Mouse (Mus musculus) heart, embryonic 16.5 days (tissue): ENCODE data around the gene Tubb4b. TPM values are rescaled to one million over a fixed set of nuclear protein-coding genes. Genes with fewer than 3 reads are reported as not detected.
A peak's percentile ranks its signal among the peaks of the same experiment; 100 is the strongest.

Experiments
- ATAC-seq: fragments of 200-750 bp; cut with Nextera tagmentation; replicated peaks from 2 replicates; pipeline ENCODE4 v1.8.0; 2017; ENCODE audit warnings: moderate number of reproducible peaks; ENCODE audit not compliant: insufficient read depth, low FRiP score; ENCODE audit errors: extremely low read depth
- H3K27ac ChIP-seq: fragments of 300-500 bp; sonication (generic); 2 replicates; pipeline ENCODE4 v1.5.1; 2014; ENCODE audit warnings: mild to moderate bottlenecking, low read length, control low read depth, moderate library complexity
- H3K27me3 ChIP-seq: fragments of 300-500 bp; sonication (generic); 2 replicates; pipeline ENCODE4 v1.6.1; 2014; ENCODE audit warnings: low read length, mixed read lengths; ENCODE audit not compliant: control insufficient read depth, insufficient read depth
- H3K36me3 ChIP-seq: fragments of 300-500 bp; sonication (generic); 2 replicates; pipeline ENCODE4 v1.6.1; 2014; ENCODE audit not compliant: control insufficient read depth, insufficient read depth
- H3K4me1 ChIP-seq: fragments of 300-500 bp; sonication (generic); 2 replicates; pipeline ENCODE4 v1.6.1; 2014; ENCODE audit warnings: low read length, mixed read lengths; ENCODE audit not compliant: control insufficient read depth, insufficient read depth
- H3K4me2 ChIP-seq: fragments of 300-500 bp; sonication (generic); 2 replicates; pipeline ENCODE4 v1.6.1; 2014; ENCODE audit warnings: low read depth, mild to moderate bottlenecking, control low read depth, low read length
- H3K4me3 ChIP-seq: fragments of 300-500 bp; sonication (generic); 2 replicates; pipeline ENCODE4 v1.5.1; 2014; ENCODE audit warnings: mild to moderate bottlenecking, control low read depth, low read length
- H3K9ac ChIP-seq: fragments of 300-500 bp; sonication (generic); 2 replicates; pipeline ENCODE4 v1.6.1; 2014; ENCODE audit warnings: low read length, control low read depth
- H3K9me3 ChIP-seq: fragments of 300-500 bp; sonication (generic); replicated peaks from 2 replicates; pipeline ENCODE4 v1.6.1; 2016; ENCODE audit warnings: low read length; ENCODE audit not compliant: control insufficient read depth
- WGBS: fragments of 180-500 bp; shearing (Covaris S2); extraction: QIAGEN DNeasy Blood & Tissue Kit; methylation state at CpG from one replicate; pipeline ENCODE4 v1.1.7; 2014; 5-methylcytosine and 5-hydroxymethylcytosine counted together
- polyA plus RNA-seq: library from polyadenylated mRNA; unstranded; fragments of >200 nt; fragmentation: Nextera tagmentation; extraction: Ambion mirVana; gene quantifications from 2 replicates; pipeline ENCODE4 v1.2.1, GENCODE M21; 2015

The Tubb4b gene
- polyA plus RNA-seq, 1 experiment from 2014 or later: 482 TPM

- no peaks in the 10 kb centered on the region for H3K9me3 ChIP-seq
- H3K27ac ChIP-seq: peak overlapping the region; percentile 54
- WGBS: 41% methylated on average over 6 of the region's 6 CpGs
- no peak for ATAC-seq
- no peaks in the 10 kb centered on the region for H3K27me3 ChIP-seq
- H3K4me3 ChIP-seq: no peak overlapping the region
- no peak overlapping the region for H3K9ac ChIP-seq
- H3K4me2 ChIP-seq: peak overlapping the region; percentile 31; the same call in 1 of the 2 replicates
- H3K4me1 ChIP-seq: peaks cover 32% of the 10 kb centered on the region
- no peaks in the 10 kb centered on the region for H3K36me3 ChIP-seq
These were observed 47.9 kb downstream of the Tubb4b start for GRCm38 (mm10) chr2:25176573-25176972.

DNA sequence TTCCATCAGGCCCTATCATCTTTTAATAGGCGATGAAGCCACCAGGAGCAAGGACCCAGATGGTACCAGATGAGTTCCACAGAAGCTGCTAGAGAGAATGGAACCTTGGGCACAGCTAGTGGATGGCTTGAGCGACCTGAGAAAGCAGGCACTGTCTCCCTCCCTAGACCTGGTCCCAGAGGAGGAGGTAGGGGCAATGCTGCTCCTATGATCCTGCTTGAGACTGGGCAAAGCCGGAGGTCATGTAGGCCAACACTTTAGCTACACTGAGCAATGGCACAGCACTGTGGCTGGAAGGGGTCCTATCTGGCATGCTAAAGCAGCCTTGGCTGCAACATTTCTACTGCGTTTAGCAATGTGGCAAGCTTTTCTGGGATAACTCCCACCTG lies 48.8 kb downstream of the Tubb4b start:
- H3K27me3 ChIP-seq: no peaks in the 10 kb centered on the region
- H3K4me2 ChIP-seq: no peak overlapping the region
- no peak overlapping the region for H3K9ac ChIP-seq
- no peak overlapping the region; the same call in 1 of the 2 replicates for H3K27ac ChIP-seq
- ATAC-seq: no peak
- no peaks in the 10 kb centered on the region for H3K9me3 ChIP-seq
- H3K4me1 ChIP-seq: peaks cover 32% of the 10 kb centered on the region
- H3K4me3 ChIP-seq: no peak overlapping the region
- WGBS: 79% methylated on average over 4 of the region's 4 CpGs
- no peaks in the 10 kb centered on the region for H3K36me3 ChIP-seq

GRCm38 (mm10) chr2:25174866-25175689 lies 49.4 kb downstream of the Tubb4b start:
- Histone ChIP-seq H3K4me2 (no peak overlapping the region), H3K9ac (no peak overlapping the region), H3K36me3 (no peaks in the 10 kb centered on the region), H3K4me1 (peaks cover 35% of the 10 kb centered on the region), H3K4me3 (no peak overlapping the region), H3K27me3 (no peaks in the 10 kb centered on the region), H3K9me3 (no peaks in the 10 kb centered on the region), H3K27ac (no peak overlapping the region)
- 66% methylated on average over 7 of the region's 7 CpGs for WGBS
- no peak for ATAC-seq

DNA sequence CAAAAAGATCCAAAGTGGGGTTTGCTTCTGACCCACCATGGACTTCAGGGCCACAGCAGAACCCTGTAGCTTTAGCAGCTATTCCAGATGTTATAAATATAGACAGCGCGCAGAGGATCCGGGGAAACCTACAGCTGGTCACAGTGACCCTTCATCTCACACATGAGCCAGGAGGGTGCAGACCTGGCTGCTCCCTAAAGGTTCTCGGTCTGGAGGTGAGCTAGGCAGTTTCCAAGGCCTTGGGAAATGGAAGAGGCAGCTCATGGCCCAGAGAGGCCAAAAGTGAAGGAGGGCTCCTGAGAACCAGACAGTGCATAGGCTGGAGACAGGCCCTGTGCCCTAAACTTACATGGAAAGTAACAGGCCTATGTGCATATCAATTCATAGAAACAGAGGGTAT lies 50.7 kb downstream of the Tubb4b start:
- H3K4me2 ChIP-seq: no peak overlapping the region
- H3K9ac ChIP-seq: no peak overlapping the region
- no peak overlapping the region for H3K27ac ChIP-seq
- WGBS: 92% methylated on average over 4 of the region's 4 CpGs
- H3K36me3 ChIP-seq: no peaks in the 10 kb centered on the region
- no peak for ATAC-seq
- H3K4me3 ChIP-seq: no peak overlapping the region
- H3K4me1 ChIP-seq: peaks cover 39% of the 10 kb centered on the region
- no peaks in the 10 kb centered on the region for H3K9me3 ChIP-seq
- no peaks in the 10 kb centered on the region for H3K27me3 ChIP-seq

GRCm38 (mm10) chr2:25172629-25173028 lies 51.9 kb downstream of the Tubb4b start:
- ATAC-seq: no peak
- WGBS: 67% methylated on average over 8 of the region's 8 CpGs
- Histone ChIP-seq H3K27me3 (no peaks in the 10 kb centered on the region), H3K9me3 (no peaks in the 10 kb centered on the region), H3K4me1 (peaks cover 35% of the 10 kb centered on the region), H3K36me3 (no peaks in the 10 kb centered on the region), H3K4me2 (no peak overlapping the region), H3K27ac (no peak overlapping the region), H3K4me3 (no peak overlapping the region), H3K9ac (no peak overlapping the region)

Other genes with a start within 250 kb of the Tubb4b start
- gene Mrpl41, start 249.6 kb downstream of the Tubb4b start, polyA plus RNA-seq: 125 and 150 TPM in 2 replicates
- 12.5 and 13.2 TPM in 2 replicates for gene Pnpla7, start 248.7 kb downstream of the Tubb4b start, polyA plus RNA-seq
- 59.3 and 62.9 TPM in 2 replicates for gene Nsmf, start 170.3 kb downstream of the Tubb4b start, polyA plus RNA-seq
- gene Entpd8, start 144.4 kb downstream of the Tubb4b start, polyA plus RNA-seq: 0.30 TPM in 1 of 2 replicates, not detected in the other
- gene Noxa1, start 129.6 kb downstream of the Tubb4b start, polyA plus RNA-seq: 0.19 TPM in 1 of 2 replicates, not detected in the other
- 16.2 and 18.1 TPM in 2 replicates for gene Nrarp, start 43.9 kb downstream of the Tubb4b start, polyA plus RNA-seq
- gene Tor4a, start 27.8 kb downstream of the Tubb4b start, polyA plus RNA-seq: 8.5 and 10.0 TPM in 2 replicates
- 79.1 and 81.9 TPM in 2 replicates for gene Nelfb, start 13.2 kb downstream of the Tubb4b start, polyA plus RNA-seq
- not detected in 2 replicates for gene Stpg3, start 10.1 kb downstream of the Tubb4b start, polyA plus RNA-seq
- gene Fam166a, start 6.0 kb downstream of the Tubb4b start, polyA plus RNA-seq: 1.1 TPM in 1 of 2 replicates, not detected in the other
- gene Slc34a3, start 9.7 kb upstream of the Tubb4b start, polyA plus RNA-seq: not detected in 2 replicates
- gene Rnf224, start 12.1 kb upstream of the Tubb4b start, polyA plus RNA-seq: not detected in 2 replicates
- 3.7 and 5.2 TPM in 2 replicates for gene Rnf208, start 17.6 kb upstream of the Tubb4b start, polyA plus RNA-seq
- 0.17 TPM in 1 of 2 replicates, not detected in the other for gene Cysrt1, start 17.8 kb upstream of the Tubb4b start, polyA plus RNA-seq
- 2.2 and 3.1 TPM in 2 replicates for gene AL732309.1, start 22.2 kb upstream of the Tubb4b start, polyA plus RNA-seq
- gene Tmem203, start 30.7 kb upstream of the Tubb4b start, polyA plus RNA-seq: 15.1 and 16.4 TPM in 2 replicates
- 4.3 and 5.9 TPM in 2 replicates for gene Tprn, start 37.9 kb upstream of the Tubb4b start, polyA plus RNA-seq
- gene Ssna1, start 47.7 kb upstream of the Tubb4b start, polyA plus RNA-seq: 154 and 157 TPM in 2 replicates
- 80.5 and 86.6 TPM in 2 replicates for gene Anapc2, start 47.8 kb upstream of the Tubb4b start, polyA plus RNA-seq
- gene Tmem210, start 63.4 kb upstream of the Tubb4b start, polyA plus RNA-seq: not detected in 2 replicates
- gene Lrrc26, start 65.2 kb upstream of the Tubb4b start, polyA plus RNA-seq: 0.89 and 1.2 TPM in 2 replicates
- gene Grin1, start 94.5 kb upstream of the Tubb4b start, polyA plus RNA-seq: 0.14 TPM in 1 of 2 replicates, not detected in the other
- gene Man1b1, start 107.6 kb upstream of the Tubb4b start, polyA plus RNA-seq: 24.7 and 28.4 TPM in 2 replicates
- gene Dpp7, start 131.7 kb upstream of the Tubb4b start, polyA plus RNA-seq: 10.3 and 10.6 TPM in 2 replicates
- 18.8 and 19.3 TPM in 2 replicates for gene Uap1l1, start 141.0 kb upstream of the Tubb4b start, polyA plus RNA-seq
- gene Sapcd2, start 147.6 kb upstream of the Tubb4b start, polyA plus RNA-seq: 21.1 and 22.5 TPM in 2 replicates
- gene Entpd2, start 171.2 kb upstream of the Tubb4b start, polyA plus RNA-seq: 3.4 and 4.0 TPM in 2 replicates
- gene Npdc1, start 174.6 kb upstream of the Tubb4b start, polyA plus RNA-seq: 30.8 TPM in 2 replicates
- 0.35 and 0.46 TPM in 2 replicates for gene Fut7, start 198.6 kb upstream of the Tubb4b start, polyA plus RNA-seq
- 5.4 and 5.8 TPM in 2 replicates for gene Abca2, start 204.0 kb upstream of the Tubb4b start, polyA plus RNA-seq
- 8.0 and 17.9 TPM in 2 replicates for gene Clic3, start 232.1 kb upstream of the Tubb4b start, polyA plus RNA-seq
- 37.6 and 40.4 TPM in 2 replicates for gene Paxx, start 236.4 kb upstream of the Tubb4b start, polyA plus RNA-seq
- gene Ptgds, start 245.3 kb upstream of the Tubb4b start, polyA plus RNA-seq: 192 and 202 TPM in 2 replicates